Mouse (Mus musculus) midbrain, embryonic 12.5 days (tissue): Measurements from ENCODE around the gene Rpa2. TPM values are rescaled to one million over a fixed set of nuclear protein-coding genes. Genes with fewer than 3 reads are reported as not detected.
"Not testable (repeated sequence)": the region's sequence is repeated elsewhere in the genome, so short reads cannot be mapped to it uniquely, and the experiment has no call there.

Experiments
- ATAC-seq: fragments of 200-750 bp; cut with Nextera tagmentation; 2 replicates; pipeline ENCODE4 v1.8.0; 2017; ENCODE audit warnings: low read depth, moderate TSS enrichment, moderate library complexity; ENCODE audit not compliant: low FRiP score
- H3K27ac ChIP-seq: fragments of 300-500 bp; sonication (generic); replicated peaks from 2 replicates; pipeline ENCODE4 v1.5.1; 2016; ENCODE audit warnings: mild to moderate bottlenecking
- H3K27me3 ChIP-seq: fragments of 300-500 bp; sonication (generic); 2 replicates; pipeline ENCODE4 v1.6.1; 2016; ENCODE audit warnings: mild to moderate bottlenecking
- H3K36me3 ChIP-seq: fragments of 300-500 bp; sonication (generic); 2 replicates; pipeline ENCODE4 v1.6.1; 2016
- H3K4me1 ChIP-seq: fragments of 300-500 bp; sonication (generic); 2 replicates; pipeline ENCODE4 v1.6.1; 2016
- H3K4me2 ChIP-seq: fragments of 300-500 bp; sonication (generic); replicated peaks from 2 replicates; pipeline ENCODE4 v1.6.1; 2016; ENCODE audit warnings: mild to moderate bottlenecking, moderate library complexity
- H3K4me3 ChIP-seq: fragments of 300-500 bp; sonication (generic); 2 replicates; pipeline ENCODE4 v1.5.1; 2016; ENCODE audit warnings: mild to moderate bottlenecking
- H3K9ac ChIP-seq: fragments of 300-500 bp; sonication (generic); replicated peaks from 2 replicates; pipeline ENCODE4 v1.6.1; 2016; ENCODE audit warnings: mild to moderate bottlenecking, moderate library complexity
- H3K9me3 ChIP-seq: fragments of 300-500 bp; sonication (generic); 2 replicates; pipeline ENCODE4 v1.6.1; 2016; ENCODE audit warnings: mild to moderate bottlenecking
- WGBS: fragments of 180-500 bp; shearing (Covaris S2); methylation state at CpG from one replicate; pipeline ENCODE4 v1.1.7; 2016; 5-methylcytosine and 5-hydroxymethylcytosine counted together
- polyA plus RNA-seq: library from polyadenylated mRNA; unstranded; fragments of >200 nt; fragmentation: Nextera tagmentation; extraction: Ambion mirVana; gene quantifications from 2 replicates; pipeline ENCODE4 v1.2.1, GENCODE M21; 2016

Rpa2 gene
- polyA plus RNA-seq = 111 and 123 TPM in 2 replicates

DNA sequence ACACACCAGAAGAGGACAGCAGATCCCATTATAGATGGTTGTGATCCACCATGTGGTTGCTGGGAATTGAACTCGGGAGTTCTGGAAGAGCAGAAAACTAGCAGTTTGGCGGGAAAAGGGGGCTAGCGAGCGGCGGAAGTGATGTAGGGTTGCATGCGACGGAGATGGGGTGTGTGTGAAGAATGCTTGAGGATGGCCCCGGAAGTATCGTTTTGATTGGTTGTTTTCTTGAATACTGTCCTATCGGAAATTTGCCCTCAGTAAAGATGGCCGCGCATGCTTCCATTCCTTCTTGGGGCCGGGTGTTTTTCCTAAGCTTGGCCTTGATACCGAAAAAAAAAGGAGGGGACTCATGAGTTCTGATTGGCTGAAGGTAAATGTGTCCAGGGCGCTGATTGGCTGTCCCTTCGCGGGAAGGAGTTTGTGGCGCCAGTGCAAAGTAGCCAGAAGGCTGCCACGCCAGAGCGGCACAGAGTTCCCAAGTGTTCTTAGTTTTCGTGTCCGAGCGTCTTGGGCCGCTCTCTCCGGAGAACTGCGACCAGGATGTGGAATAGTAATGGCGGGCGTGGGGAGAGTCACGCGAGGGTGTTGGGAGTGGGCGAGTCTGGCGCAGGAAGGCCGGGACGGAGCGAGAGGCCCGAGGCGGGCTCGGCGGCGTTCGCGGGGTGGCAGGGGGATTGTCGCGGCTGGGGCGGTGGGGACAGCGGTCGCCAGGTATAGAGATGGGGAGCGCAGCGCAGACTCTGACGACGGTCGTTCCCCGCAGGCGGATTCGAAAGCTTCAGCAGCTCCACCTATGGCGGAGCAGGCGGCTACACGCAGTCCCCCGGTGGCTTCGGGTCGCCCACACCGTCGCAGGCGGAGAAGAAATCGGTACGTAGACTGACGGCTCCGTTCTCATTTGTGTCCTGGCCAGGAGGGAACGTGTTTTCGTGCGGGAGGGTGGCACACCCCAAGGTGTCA lies at the start of gene Rpa2:
TSS of gene Rpa2 (plus strand) at position 419 of the 963 bp plus-strand sequence.
- WGBS = under 1% methylated on average over 71 of the region's 71 CpGs

DNA sequence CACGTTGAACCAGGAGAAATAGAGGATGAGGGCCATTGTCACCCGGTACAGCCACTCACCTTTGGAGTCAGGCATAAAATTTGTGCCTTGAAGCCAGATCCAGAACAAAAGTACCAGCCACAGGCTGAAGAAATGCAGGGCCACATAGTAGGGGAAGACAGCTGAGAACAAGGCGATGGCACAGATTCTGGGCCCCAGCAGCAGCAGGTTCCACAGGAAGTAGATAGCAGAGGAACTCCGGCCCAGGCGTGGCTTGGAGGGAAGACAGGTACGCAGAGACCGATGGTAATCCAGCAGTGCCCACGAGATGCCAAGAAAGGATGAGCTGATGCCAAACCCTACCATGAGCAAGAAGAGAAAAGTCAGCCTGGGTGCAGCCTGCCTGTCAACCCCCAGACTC lies 39.9 kb upstream of the Rpa2 start:
- no peak for ATAC-seq
- Histone ChIP-seq H3K4me2 (no peak overlapping the region), H3K4me1 (peaks cover 9% of the 10 kb centered on the region), H3K9me3 (no peaks in the 10 kb centered on the region), H3K27me3 (no peaks in the 10 kb centered on the region), H3K4me3 (no peak overlapping the region), H3K9ac (no peak overlapping the region), H3K36me3 (peaks cover 28% of the 10 kb centered on the region), H3K27ac (no peak overlapping the region)
- 92% methylated on average over 8 of the region's 8 CpGs for WGBS

More for the DNA sequence above, at the start of gene Rpa2:
- peak within 1 kb of the TSS; percentile 91 for H3K4me2 ChIP-seq
- H3K4me3 ChIP-seq = peak within 1 kb of the TSS; percentile 85
- peak within 1 kb of the TSS; percentile 52; the same call in 1 of the 2 replicates for H3K27ac ChIP-seq
- peak within 1 kb of the TSS; percentile 66 for H3K9ac ChIP-seq
- H3K27me3 ChIP-seq = no peaks in the 10 kb centered on the region
- peak; percentile 96 for ATAC-seq
- no peaks in the 10 kb centered on the region for H3K9me3 ChIP-seq
- H3K36me3 ChIP-seq = peaks cover 26% of the 10 kb centered on the region
- peaks cover 12% of the 10 kb centered on the region for H3K4me1 ChIP-seq

DNA sequence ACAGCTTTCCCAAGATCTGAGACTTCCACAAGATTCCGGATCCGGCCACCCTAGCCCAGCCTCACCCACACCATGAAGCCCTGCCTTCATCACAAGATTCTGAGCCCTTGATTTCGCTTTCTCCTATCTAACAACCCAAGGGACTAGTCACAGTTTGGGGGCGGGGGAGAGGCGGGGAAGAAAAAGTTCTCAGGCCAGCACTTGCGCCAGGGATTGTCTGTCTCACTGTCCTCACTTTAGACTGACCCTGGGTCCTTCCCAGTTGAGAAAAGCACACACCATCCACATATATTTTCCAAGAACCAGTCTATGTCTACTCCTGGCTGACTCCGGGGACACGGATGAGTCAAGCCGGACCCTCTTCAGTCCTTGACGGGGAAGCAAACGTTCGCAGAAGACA lies 36.5 kb upstream of the Rpa2 start:
- peak overlapping the region; percentile 70 for H3K9ac ChIP-seq
- WGBS = 53% methylated on average over 12 of the region's 12 CpGs
- H3K4me2 ChIP-seq = peak overlapping the region; percentile 83
- no peak for ATAC-seq
- H3K36me3 ChIP-seq = peaks cover 8% of the 10 kb centered on the region; the same call in 1 of the 2 replicates
- peak overlapping the region; percentile 62 for H3K4me3 ChIP-seq
- H3K27ac ChIP-seq = no peak overlapping the region
- H3K9me3 ChIP-seq = no peaks in the 10 kb centered on the region
- H3K4me1 ChIP-seq = peaks cover 9% of the 10 kb centered on the region
- no peaks in the 10 kb centered on the region for H3K27me3 ChIP-seq

DNA sequence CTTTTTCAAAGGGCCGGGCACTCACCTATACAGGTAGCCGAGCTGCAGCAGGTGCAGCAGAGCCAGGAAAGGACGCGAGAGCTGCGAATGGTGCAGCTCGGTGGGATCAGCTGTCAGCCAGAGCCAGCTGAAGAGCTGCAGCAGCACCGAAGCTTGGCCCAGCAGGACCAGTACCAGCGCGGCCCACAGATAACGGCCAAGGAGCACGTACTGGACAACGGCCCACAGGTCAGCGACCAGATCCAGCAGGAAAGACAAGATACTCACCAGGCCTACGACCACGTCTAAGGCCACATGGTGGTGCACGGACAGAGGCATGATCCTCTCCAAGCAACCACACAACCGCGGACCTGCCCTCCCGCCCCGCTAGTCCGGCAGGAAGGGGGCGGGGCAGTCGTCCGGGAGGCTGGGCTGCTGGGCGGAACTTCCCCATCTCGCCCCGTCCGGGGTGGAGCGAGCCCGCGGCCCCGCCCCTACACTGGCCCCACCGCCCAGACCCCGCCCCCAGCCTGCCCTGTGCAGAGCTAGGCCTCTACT lies 35.9 kb upstream of the Rpa2 start, which contains the start of gene Xkr8:
TSS of gene Xkr8 (minus strand) at position 399 of the 537 bp plus-strand sequence.
- peak; percentile 94 for ATAC-seq
- 2% methylated on average over 32 of the region's 34 CpGs for WGBS
- H3K27ac ChIP-seq = no peak within 1 kb of the TSS

DNA sequence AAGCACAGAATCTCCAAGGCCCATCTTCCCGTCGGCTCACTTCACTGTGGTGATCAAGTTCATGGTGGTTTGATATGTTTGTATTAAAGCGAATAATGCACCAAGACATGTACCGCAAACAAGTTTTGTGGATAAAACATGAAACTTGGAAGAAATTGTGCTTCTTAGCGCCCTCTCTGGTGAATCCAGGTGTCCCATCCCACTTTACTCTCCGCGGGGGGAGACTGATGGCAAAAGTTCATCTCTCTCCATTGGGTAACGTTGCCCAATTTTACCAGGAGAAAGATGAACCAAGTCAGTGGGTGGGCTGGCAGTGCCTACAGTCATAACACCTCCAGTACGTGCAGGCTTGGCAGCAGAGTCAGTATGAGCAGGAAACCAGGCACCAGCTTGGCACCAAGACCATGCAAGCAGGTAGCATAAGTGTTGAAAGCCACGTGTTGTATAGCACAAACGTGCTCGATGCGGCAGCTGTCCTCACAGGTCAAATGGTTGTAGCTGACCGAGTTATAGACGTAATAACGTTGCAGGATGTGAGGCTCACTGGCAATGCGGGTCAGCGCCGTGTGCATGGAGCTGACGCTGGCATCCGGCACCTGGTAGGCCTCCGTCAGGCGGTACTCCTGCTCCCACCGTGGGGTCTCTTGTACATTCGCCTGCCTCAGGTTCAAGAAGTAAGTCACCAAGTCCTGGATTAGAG lies 34.9 kb upstream of the Rpa2 start:
- ATAC-seq = no peak
- Histone ChIP-seq H3K9ac (no peak overlapping the region), H3K36me3 (no peaks in the 10 kb centered on the region), H3K27ac (no peak overlapping the region), H3K4me2 (no peak overlapping the region), H3K4me3 (no peak overlapping the region), H3K4me1 (peaks cover 9% of the 10 kb centered on the region), H3K27me3 (no peaks in the 10 kb centered on the region), H3K9me3 (no peaks in the 10 kb centered on the region)
- 92% methylated on average over 25 of the region's 25 CpGs for WGBS

More for the DNA sequence above, 35.9 kb upstream of the Rpa2 start, which contains the start of gene Xkr8:
- H3K27me3 ChIP-seq = no peaks in the 10 kb centered on the region
- H3K4me2 ChIP-seq = peak within 1 kb of the TSS; percentile 83
- peaks cover 7% of the 10 kb centered on the region; the same call in 1 of the 2 replicates for H3K36me3 ChIP-seq
- no peaks in the 10 kb centered on the region for H3K9me3 ChIP-seq
- H3K4me1 ChIP-seq = peaks cover 9% of the 10 kb centered on the region
- peak within 1 kb of the TSS; percentile 62 for H3K4me3 ChIP-seq
- peak within 1 kb of the TSS; percentile 70 for H3K9ac ChIP-seq

DNA sequence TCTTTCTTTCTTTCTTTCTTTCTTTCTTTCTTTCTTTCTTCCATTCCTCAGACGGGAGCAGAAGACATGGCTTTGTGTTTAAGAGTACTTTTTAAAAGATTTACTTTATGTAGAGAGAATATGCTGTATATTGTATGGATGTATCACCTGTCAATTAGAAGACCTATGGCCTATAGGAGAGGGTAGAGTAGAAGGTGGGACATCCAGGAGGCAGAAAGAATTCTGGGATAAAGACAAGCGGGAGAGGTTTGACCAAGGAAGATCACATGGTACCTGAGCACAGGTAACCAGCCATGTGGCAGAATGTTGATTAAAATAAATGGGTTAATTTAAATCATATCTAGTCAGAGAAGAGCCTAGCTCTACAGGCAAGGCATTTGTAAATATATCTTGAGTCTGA lies 33.4 kb upstream of the Rpa2 start:
- Histone ChIP-seq H3K4me1 (peaks cover 9% of the 10 kb centered on the region), H3K9me3 (no peaks in the 10 kb centered on the region)
- WGBS = 86% methylated on average over 2 of the region's 2 CpGs

DNA sequence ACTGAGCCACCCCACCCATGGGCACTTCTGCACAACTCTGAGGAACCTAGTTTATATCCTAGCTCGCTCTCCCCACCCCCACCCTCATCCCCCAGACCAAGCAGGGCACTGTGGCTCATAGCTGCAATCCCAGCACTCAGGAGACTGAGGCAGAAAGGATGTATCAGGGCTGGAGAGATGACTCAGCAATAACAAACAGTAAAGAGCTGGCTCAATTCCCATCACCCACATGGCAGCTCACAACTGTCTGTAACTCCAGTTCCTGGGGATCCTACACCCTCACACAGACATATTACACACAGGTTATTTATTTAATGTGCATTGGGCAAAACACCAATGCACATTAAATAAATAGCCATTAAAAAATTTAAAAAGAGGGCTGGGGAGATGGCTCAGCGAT lies 32.7 kb upstream of the Rpa2 start:
- Histone ChIP-seq H3K4me3 (no peak overlapping the region), H3K36me3 (no peaks in the 10 kb centered on the region), H3K9ac (no peak overlapping the region), H3K9me3 (no peaks in the 10 kb centered on the region), H3K4me2 (no peak overlapping the region), H3K27me3 (no peaks in the 10 kb centered on the region), H3K27ac (no peak overlapping the region), H3K4me1 (peaks cover 9% of the 10 kb centered on the region)
- 86% methylated on average over 2 of the region's 2 CpGs for WGBS
- no peak for ATAC-seq

More for the DNA sequence above, 33.4 kb upstream of the Rpa2 start:
- H3K36me3 ChIP-seq = no peaks in the 10 kb centered on the region
- no peak overlapping the region for H3K9ac ChIP-seq
- no peak for ATAC-seq
- no peak overlapping the region for H3K4me3 ChIP-seq
- H3K27me3 ChIP-seq = no peaks in the 10 kb centered on the region
- no peak overlapping the region for H3K4me2 ChIP-seq
- H3K27ac ChIP-seq = no peak overlapping the region

DNA sequence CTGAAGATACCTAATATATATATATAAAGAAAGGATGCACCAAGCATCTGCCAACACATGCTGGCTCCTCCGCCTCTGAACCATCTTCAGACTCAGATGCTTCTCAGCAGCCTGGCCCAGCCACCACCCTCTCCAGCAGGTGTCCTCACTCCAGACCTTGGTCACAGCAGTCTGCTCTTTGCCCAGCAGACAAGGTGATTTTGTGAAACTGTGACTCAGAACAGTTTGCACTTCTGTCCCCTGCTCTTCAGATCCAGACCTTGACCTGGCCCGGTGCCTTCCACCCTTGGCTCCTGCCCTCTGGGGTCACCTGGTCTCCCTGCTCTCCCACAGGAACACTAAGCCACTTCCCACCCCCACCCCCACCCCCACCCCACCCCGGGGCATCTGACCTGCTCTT lies 32.2 kb upstream of the Rpa2 start:
- no peaks in the 10 kb centered on the region for H3K9me3 ChIP-seq
- no peaks in the 10 kb centered on the region for H3K36me3 ChIP-seq
- no peak overlapping the region for H3K4me2 ChIP-seq
- H3K27ac ChIP-seq = no peak overlapping the region
- peaks cover 9% of the 10 kb centered on the region for H3K4me1 ChIP-seq
- H3K4me3 ChIP-seq = no peak overlapping the region
- no peak for ATAC-seq
- no peaks in the 10 kb centered on the region for H3K27me3 ChIP-seq
- no peak overlapping the region for H3K9ac ChIP-seq
- 77% methylated on average over 3 of the region's 3 CpGs for WGBS

DNA sequence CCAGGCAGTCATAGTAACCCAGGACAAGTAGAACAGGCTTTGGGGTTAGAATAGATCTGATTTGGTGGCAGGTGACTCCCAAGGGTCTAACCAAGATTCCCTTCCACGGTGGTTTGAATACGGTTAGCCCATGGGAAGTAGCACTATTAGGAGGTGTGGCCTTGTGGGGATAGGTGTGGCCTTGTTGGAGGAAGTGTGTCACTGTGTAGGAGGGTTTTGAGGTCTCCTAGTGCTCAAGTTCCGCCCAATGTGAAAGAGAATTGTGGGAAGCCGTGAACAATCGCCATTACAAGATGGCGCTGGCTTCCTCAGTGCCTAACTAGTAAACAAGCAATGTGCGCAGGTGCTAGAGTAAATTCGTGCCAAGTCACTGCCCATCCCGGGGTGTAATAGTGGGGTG lies 31.0 kb upstream of the Rpa2 start:
- not testable (repeated sequence) for H3K27me3 ChIP-seq, H3K4me2 ChIP-seq, H3K9me3 ChIP-seq, H3K4me3 ChIP-seq, ATAC-seq, H3K4me1 ChIP-seq, H3K36me3 ChIP-seq, H3K27ac ChIP-seq, H3K9ac ChIP-seq
- WGBS = 87% methylated on average over 9 of the region's 9 CpGs

DNA sequence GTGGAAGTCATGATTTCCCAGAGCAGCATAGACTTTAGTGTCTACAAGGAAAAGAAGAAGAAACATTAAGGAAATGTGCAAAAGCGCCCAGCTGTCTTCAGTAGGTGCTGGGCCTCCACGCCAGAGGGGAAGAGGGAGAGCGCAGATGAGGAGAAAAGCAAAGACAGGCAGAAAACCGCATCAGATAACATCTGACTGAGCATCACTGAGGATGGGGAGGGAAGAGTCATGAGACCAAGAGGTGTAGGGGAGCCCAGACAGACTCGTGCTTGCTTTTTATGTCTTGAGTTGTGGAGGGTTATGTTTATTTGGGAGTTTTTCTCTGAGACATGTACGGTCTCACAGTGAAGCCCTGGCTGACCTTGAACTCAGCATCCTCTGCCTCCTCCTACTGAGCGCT lies 26.6 kb upstream of the Rpa2 start:
- H3K27ac ChIP-seq = no peak overlapping the region
- 88% methylated on average over 7 of the region's 7 CpGs for WGBS
- no peaks in the 10 kb centered on the region for H3K27me3 ChIP-seq
- no peak overlapping the region for H3K4me2 ChIP-seq
- H3K36me3 ChIP-seq = no peaks in the 10 kb centered on the region
- no peak overlapping the region for H3K4me3 ChIP-seq
- H3K9me3 ChIP-seq = no peaks in the 10 kb centered on the region
- H3K4me1 ChIP-seq = no peaks in the 10 kb centered on the region
- ATAC-seq = no peak
- H3K9ac ChIP-seq = no peak overlapping the region

DNA sequence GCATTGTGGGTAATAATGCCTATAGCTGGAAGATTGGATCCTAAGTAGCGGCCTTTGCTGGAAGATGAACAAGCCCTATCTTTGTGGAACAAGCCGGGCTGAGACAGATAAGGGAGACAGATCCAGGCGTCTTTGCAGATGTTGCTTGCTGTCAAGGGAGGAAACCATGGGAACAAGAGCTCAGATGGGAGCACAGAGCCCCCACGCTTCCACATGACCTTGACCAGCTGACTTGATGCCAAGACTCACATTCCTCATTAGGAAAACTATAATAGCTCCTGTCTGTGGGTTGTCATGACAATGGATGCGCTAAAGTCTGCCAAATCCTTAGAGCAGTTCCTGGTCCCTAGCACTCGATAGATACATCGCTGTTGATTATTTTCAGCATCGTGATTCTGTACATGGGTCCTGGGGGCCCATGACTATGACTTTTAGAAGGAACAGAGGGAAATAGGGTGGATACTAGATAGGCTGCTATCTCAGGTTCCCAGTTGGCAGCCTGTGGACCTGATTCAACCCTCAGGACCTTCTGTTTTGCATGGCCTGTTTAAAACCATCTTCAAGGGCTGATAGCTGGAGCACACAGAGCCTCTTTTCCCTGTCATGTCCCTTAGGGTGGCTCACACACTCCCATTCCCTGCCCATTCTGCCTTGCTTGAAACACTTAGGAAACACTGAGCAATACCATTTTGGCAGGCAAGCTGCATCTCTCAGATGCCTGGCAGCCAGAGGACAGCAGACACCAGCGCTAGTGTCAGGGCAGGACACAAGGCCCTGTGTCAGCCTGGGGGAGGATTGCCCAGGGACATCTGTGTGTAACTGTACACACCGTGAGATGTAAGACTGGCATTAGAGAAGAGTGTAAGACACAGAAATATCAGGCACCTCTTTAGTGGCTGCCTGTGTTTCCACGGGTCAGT lies 23.9 kb upstream of the Rpa2 start:
- Histone ChIP-seq H3K9ac (no peak overlapping the region), H3K4me3 (no peak overlapping the region), H3K4me2 (no peak overlapping the region), H3K4me1 (no peaks in the 10 kb centered on the region), H3K27me3 (no peaks in the 10 kb centered on the region), H3K27ac (peak overlapping the region; percentile 42; the same call in 1 of the 2 replicates), H3K9me3 (no peaks in the 10 kb centered on the region), H3K36me3 (no peaks in the 10 kb centered on the region)
- no peak for ATAC-seq
- 75% methylated on average over 11 of the region's 11 CpGs for WGBS
